Mouse (Mus musculus) gonadal fat pad, adult 2 months (tissue): ENCODE results near the gene Sap25. TPM values are rescaled to one million over a fixed set of nuclear protein-coding genes. Genes with fewer than 3 reads are reported as not detected.

ENCODE experiments used
- DNase-seq: peaks from one replicate; pipeline ENCODE4 v3.0.0-alpha.2; 2012; ENCODE audit warnings: low read depth
- polyA plus RNA-seq: library from polyadenylated mRNA; depleted of rRNA; stranded (reverse); fragments of >200 nt; gene quantifications from 2 replicates; pipeline ENCODE4 v1.2.3, GENCODE M21; 2012

Gene Sap25
- polyA plus RNA-seq, 1 experiment = 60.8 TPM

DNA sequence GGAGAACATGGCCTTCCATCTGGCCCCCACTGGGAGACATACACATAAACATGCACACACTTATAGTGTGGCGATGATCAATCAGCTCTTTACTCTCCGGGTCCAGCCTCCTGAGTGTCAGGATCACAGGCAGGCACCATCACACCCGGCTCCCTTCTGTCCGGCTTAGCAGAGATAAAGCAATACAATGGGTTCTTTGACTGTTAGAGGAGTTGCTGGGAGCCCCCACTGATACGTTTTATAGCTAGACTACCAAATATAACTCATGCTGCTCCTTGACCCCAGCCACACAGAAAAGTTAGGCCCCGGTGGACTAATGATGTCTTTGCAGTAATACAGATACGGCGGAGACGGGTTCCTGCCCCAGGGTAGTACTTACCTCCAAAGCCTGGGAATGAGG is 21.9 kb downstream of the Sap25 start:
- DNase-seq = no peak

DNA sequence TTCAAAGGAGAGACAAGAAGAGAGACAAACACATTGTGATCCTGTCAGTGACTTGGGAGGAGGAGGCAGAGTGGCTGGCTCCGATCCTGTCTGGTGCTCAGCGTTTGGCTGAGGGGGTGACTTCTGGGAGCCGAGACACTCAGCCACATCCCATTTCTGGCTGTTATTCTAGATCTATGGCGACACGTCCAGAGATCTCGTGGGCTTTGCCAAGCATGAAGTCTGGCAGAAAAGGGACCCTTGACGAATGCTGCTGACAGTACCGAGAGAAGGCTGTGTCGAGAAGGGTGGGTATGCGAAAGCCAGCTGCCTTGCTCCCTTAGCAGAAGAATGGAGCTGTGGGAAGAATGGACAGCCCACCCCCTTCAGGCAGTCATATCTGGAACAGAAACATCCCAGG is 27.8 kb downstream of the Sap25 start:
- no peak for DNase-seq

DNA sequence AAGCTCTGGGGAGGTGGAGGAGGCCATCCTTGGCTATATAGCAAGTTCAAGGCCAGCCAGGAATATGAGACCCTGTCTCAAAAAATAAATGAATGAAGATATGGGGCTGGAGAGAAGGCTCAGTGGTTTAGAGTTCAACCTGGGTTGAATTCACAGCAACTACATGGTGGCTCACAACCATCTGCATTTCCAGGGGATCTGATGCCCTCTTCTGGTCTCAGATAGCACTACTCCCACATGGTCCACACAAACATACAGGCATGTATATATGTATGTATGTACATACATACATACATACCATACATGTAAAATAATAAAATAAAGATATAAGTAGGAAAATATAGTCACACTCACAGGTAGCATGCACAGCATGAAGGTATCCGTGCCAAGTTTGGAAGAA is 29.1 kb downstream of the Sap25 start:
- DNase-seq = no peak

DNA sequence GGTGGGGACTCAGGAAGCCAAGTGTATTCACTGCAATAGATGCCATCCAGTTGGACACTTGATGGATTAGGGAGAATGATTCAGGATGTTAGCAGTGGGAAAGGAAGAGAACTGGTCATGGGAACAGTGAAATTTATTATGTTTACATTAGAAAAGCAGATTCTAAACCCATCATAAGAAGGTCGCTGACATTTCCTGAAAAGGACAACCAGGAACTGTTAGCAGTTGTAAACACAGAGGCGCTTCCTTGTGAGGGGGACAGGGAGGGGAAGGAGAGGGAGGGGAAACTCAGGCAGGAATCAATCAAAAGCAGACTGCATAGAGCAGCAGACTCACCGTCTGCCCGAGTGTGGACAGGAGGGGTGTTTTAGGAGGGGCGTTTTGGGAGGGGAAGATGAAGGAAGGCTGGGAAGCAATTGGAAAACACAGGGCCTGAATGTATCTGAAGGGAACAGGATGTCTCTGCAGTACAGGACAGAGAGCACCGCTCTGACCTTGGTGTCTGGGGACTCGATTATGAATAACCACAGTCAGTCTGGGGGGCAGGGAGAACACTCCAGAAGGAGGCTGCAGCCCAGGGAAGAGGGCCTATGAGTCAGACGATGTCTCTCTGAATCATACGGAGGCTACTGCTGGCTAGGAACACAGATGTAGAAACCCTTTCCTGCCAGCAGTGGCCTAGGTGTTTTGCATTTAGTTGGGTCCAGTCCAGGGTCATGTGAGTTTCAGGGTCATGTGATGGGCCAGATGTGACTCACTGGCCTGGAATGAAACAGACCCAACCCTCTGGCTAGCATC is 30.5 kb downstream of the Sap25 start:
- DNase-seq = no peak

DNA sequence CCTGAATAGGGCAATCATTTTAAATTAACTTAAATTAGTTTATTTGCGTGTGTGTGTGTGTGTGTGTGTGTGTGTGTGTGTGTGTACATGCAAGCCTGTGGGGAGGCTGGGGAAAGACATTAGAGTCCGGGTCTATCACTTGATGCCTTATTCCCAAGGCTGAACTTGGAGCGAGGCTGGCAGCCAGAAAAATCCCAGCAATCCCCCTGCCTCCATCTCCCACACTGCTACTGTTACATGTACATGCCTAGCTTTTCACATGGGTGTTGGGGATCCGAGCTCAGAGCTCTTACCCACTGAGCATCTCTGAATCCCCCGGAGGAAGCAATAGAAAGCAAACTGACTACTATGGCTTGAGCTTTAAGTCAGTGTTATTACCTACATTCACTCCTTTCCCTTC is 31.2 kb downstream of the Sap25 start:
- no peak for DNase-seq

DNA sequence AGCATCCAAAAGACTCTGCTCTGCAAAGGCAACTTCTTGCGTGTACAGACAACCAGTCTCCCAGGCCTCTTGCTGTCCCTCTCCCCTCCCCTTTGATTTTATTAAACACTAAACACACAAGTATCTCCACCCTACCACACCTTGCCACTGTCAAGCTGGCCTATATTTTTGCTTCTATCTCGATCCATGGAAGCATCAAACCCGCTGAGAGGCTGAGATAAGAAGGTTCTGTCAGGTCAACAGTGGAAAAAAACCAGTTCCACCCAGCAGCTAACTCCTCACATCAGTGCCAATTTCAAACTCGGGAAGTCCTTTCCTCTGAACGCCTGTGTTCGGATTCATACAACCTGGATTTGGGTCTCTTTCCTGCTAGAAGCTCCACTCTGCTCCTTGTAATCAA is 31.9 kb downstream of the Sap25 start:
- no peak for DNase-seq

DNA sequence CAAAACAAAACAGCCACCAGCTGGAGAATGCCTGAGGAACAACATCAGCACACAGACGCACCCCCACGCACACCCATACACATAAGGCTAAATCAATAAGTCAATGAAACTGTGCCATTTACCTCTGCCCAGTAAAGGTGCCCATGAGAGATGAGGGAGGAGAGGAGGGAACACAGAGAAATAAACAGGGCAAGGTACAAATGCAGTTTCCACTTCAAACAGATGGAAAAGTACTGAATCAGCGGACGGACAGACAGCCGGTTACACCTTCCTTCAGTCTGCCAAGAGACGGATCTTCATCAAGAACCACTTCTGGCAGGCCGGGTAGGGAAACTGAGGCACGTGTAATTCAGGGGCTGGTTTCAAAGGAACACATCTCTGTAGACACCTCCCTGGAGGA is 33.7 kb downstream of the Sap25 start:
- no peak for DNase-seq

DNA sequence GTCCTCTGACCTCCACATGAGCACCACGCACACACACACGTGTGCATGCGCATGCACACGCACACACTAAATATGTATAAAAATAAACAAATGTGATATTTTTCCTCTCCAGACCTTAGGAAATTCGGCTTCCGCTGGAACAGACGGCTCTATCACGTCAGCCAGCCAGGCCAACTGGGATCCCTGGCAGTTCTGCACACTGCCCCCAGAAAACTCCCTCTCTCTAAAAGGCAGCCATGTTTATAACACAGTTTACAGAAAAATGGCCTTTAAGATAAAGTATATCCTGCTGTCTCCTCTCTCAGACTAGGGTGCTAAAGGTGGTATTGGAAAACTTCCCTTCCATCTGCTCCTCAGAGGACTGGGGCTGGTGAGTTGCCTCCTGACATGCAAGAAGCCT is 36.7 kb downstream of the Sap25 start:
- DNase-seq = no peak

DNA sequence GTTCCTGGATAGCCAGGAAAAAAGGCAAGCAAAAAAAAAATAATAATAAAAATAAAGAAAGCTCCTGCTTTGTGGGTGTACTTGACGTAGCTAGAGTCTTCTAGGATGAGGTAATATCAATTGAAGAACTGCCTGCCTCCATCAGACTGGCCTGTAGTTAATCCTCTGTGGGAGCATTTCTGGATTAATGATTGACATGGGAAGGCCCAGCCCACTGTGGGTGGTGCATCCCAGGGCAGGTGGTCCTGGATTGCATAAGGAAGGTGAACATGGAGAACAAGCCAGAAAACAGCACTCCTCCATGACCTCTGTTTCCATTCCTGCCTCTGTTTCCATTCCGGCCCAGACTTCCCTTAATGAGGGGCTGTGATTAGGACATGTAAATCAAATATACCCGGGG is 37.6 kb downstream of the Sap25 start:
- no peak for DNase-seq

DNA sequence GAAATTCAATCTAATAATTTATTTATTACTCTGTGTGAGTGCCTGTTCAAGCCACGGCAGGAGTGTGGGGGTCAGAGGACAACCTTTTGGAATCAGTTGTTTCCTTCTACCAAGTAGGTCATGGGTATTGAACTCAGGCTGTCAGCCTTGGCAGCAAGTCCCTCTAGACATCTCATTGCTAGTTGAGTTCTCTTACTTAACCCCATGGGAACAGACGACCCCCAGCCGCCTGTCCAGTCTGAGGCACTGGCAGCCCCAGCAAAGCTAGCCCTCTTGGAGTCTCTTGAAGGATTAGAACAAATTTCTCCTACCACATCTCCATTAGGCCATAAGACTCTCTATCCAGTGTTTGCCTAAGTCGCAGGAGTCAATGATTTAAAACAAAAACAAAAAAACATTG is 38.6 kb downstream of the Sap25 start:
- DNase-seq = no peak

DNA sequence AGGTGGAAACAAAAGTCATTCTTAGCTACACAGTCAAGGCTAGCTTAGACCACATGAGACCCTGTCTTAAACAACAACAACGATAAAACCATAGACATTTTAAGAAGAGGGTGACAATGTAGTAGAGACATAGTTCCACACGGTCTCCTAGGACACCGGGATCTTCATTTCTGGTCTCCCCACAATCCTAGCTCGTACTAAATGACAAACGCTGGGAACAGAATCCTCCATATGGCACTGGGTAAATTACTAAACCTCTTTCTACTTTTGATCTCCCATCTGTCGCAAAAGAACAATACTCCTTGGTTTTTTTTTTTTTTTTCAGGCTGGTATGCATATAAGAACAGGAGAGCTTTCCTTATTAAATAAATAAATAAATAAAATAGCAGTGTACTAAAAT is 41.4 kb downstream of the Sap25 start:
- no peak for DNase-seq

DNA sequence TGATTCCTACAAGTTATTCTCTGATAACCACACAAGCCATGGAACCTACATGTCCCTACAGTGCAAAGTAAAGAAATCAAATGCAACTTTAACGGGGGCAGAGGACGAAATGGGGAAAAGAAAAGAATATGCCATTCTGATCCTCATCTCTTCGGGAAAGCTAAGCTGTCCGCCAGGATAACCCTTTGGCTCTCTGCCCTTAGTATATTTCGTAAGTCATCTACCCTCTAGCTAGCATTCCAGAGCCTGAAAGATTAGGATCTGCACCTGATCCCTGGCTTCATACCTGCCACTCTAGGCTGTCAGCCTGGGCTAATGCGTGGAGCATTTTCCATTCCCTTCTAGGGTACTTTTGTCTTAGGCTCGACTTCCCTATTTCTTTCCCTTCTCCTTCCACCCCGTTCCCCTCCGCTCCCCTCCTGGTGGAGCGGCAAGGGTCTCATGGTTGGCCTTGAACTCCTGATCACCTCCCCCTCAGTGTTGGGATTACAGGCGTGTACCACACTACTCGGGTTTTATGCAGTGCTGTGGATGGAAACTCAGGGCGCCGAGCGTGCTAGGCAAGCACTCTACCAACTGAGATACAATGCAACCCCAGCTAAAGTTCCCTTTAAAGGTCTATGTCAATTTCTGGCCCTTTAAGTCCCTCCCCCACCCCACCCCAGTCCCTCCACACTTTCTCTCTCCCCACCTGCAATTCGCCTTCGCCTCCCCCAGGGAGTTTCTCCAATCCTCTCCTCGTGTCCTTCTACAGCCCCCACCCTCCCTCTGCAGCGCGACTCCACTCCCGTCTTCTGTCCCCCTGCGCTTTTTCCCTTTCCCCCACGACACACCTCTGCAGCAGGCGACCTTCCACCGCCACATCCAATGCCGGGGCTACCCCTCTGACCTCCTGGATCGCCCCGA is 42.5 kb downstream of the Sap25 start:
- DNase-seq = peak; percentile 79

DNA sequence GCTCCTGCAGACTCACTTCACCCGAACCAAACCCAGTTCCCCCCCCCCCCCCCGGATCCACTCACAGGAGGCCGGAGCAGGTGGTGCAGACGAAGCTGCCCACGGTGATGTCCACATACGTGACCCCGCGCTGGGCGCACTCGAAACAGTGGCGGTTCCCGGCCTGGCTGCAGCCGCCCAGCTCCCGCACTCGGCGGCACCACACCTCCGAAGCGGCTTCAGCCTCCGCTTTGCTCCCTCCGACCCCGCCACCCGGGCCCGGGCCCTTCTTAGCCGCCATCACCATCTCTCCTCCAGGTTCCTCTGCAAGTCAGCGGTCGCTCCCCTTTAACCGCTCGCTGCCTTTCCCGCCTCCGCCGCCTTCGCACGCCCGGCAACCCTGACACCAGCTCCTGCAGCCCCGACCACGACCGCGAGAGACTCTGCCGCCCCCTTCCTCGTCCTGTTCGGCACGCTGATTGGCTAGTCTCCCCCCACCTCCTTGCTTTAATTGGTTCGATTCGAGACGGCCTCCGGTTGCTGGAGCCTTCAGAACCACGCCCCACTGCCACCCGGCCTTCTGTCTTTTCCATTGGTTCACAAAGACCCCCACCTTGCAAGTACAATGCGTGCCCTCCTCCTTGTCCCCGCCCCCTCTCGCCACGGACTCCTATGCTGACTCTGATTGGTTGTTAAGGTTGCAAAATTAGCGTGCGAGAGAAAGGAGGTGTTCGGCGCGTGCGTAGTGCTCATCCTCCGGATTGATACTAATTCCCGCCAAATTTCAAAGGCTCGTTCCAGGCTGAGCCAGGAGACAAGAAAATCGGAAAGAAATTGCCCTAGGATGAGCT is 43.4 kb downstream of the Sap25 start, which contains the start of gene Agfg2:
TSS of gene Agfg2 (minus strand) at position 433 of the 830 bp plus-strand sequence.
- DNase-seq = peak; percentile 93

DNA sequence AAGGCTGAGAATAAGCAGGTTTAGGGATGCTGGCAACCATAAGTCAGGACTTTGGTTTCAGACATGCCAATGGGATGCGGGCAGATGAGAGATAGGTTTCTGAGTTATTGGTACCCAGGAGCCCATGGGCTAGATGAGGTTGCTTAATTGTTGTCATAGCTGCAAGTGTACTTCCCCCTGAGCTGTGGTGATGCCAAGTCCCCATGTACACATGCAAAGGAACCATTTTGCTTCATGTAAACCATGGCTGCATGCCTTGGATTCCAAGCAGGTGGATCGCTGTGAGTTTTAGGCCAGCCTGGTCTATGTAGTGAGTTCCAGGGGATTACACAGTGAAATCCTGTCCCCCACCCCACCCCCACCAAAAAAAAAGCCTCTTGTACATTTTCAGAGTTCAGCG is 44.5 kb downstream of the Sap25 start:
- no peak for DNase-seq

DNA sequence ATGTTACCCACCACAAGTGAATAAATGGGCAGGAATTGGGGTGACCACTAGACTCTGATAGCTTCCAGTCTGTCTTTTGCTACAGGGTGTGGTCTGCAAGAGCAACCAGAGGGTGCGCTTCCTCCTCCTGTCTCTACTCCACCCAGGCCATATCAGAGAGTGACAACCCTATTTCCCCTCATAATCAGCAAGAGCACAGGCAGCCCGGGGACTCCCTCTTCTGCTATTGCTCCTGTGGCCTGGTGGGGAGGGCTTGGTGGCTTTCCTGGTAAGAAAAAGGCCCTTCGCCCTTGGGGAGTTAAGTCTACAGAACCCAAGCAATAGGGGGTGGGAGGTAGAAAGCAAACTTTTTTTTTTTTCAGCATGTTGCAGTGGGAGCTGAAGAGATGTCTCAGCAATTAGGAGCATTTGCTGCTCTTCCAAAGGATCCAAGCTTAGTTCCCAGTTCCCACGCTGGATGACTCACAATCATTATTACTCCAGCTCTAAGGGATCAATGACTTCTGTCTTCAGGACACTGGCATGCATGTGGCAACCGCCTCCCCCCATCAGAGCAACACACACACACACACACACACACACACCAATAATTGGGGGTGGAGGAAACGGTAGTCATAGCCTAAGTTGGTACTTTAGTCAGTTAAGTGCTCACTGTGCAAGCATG is 45.1 kb downstream of the Sap25 start:
- DNase-seq = no peak

DNA sequence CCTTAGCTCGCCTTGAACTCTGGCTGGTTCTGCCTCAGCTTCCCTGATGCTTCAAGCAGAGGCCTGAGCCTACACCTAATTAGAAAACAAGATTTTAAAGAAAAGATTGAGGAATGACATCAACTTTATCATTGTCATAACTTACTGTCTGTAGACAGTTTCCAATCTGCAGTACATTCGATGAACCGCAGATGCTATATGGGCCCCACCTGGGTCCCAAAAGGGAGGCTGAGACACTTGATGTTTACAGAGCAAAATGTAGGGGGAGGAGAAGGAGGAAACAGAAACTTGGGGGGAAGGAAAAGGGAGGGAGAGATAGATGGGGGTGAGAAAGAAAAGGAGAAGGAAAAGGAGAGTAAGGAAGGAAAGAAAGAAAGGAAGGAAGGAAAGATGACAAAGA is 48.8 kb downstream of the Sap25 start:
- no peak for DNase-seq

DNA sequence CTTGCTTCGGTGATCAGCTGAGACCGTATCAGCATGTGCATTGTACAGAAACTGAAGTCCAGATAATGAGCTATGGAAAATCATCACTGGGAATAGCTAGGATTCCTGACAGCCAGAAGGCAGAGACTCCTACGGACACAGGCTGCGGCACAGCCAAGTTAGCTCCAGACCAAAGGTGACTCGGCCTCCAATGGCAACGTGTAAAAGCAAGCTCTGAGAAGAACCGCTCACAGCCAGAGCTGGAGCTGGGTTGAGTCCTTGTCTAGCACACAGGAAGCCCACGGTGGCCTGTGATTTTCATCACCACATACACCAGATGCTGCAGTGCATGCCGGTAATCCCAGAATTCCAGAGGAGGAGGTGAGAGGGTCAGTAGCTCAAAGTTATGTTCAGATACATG is 49.4 kb downstream of the Sap25 start:
- DNase-seq = no peak

DNA sequence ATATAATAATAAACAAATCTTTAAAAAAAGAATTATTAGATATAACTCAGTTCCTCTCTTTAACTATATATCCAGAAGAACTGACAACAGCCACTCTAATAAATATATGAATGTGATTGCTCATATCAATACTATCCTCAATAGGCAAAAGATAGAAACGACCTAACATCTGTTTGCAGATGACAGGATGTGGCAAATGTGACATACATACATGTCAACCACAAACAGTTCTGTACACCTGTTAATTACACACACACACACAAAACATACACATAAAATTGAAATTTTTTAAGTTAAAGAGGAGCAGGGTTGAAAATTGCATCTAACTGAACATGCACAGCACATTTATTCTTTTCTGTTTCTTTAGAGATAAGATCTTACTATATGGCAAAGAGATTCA is 50.7 kb downstream of the Sap25 start:
- DNase-seq = no peak
